Mouse (Mus musculus) spleen, postnatal 14 days (tissue): Measurements from ENCODE around the gene Ptrh2.

ENCODE experiments used
- DNase-seq, 2 experiments: peaks; one replicate each; pipeline ENCODE4 v3.0.0; 2021 to 2022; ENCODE audit warnings: low spot score in 2 of 2

Ptrh2 gene

GRCm38 (mm10) chr11:86671041-86671675 is 12.6 kb upstream of the Ptrh2 start:
- DNase-seq = no peak

GRCm38 (mm10) chr11:86672772-86673171 is 11.0 kb upstream of the Ptrh2 start:
- DNase-seq = no peak

GRCm38 (mm10) chr11:86675520-86675919 is 8.3 kb upstream of the Ptrh2 start:
- no peak for DNase-seq

GRCm38 (mm10) chr11:86678957-86679356 is 4.8 kb upstream of the Ptrh2 start:
- DNase-seq = no peak

GRCm38 (mm10) chr11:86680729-86681128 is 3.1 kb upstream of the Ptrh2 start:
- DNase-seq = no peak

GRCm38 (mm10) chr11:86681423-86681822 is 2.4 kb upstream of the Ptrh2 start:
- no peak for DNase-seq

- DNase-seq = no peak
Observed at GRCm38 (mm10) chr11:86682861-86683260, 924 bp upstream of the Ptrh2 start.

- no peak for DNase-seq
Observed at GRCm38 (mm10) chr11:86684126-86685012, 584 bp downstream of the Ptrh2 start.

- no peak for DNase-seq
Observed at GRCm38 (mm10) chr11:86685366-86685765, 1.6 kb downstream of the Ptrh2 start.

- no peak for DNase-seq
Observed at GRCm38 (mm10) chr11:86690383-86690782, 6.6 kb downstream of the Ptrh2 start.

- no peak for DNase-seq
Observed at GRCm38 (mm10) chr11:86691482-86691881, 7.7 kb downstream of the Ptrh2 start.

- DNase-seq = no peak
Observed at GRCm38 (mm10) chr11:86691956-86692355, 8.2 kb downstream of the Ptrh2 start.

GRCm38 (mm10) chr11:86692546-86692945 is 8.8 kb downstream of the Ptrh2 start:
- DNase-seq = no peak

- no peak for DNase-seq
Observed at GRCm38 (mm10) chr11:86695461-86695860, 11.7 kb downstream of the Ptrh2 start.

GRCm38 (mm10) chr11:86701151-86701550 is 17.4 kb downstream of the Ptrh2 start:
- no peak for DNase-seq

- DNase-seq = no peak
Observed at GRCm38 (mm10) chr11:86714606-86715005, 30.8 kb downstream of the Ptrh2 start.

GRCm38 (mm10) chr11:86717306-86718065 is 33.7 kb downstream of the Ptrh2 start:
- DNase-seq = no peak

GRCm38 (mm10) chr11:86718369-86718768 is 34.6 kb downstream of the Ptrh2 start:
- no peak for DNase-seq

- no peak for DNase-seq
Observed at GRCm38 (mm10) chr11:86719390-86719789, 35.6 kb downstream of the Ptrh2 start.

- DNase-seq = no peak
Observed at GRCm38 (mm10) chr11:86724004-86724403, 40.2 kb downstream of the Ptrh2 start.

GRCm38 (mm10) chr11:86724982-86725381 is 41.2 kb downstream of the Ptrh2 start:
- DNase-seq = no peak

- no peak for DNase-seq
Observed at GRCm38 (mm10) chr11:86725607-86726006, 41.8 kb downstream of the Ptrh2 start.
